Mouse (Mus musculus) E14TG2a.4 (cell line): ENCODE results near the gene Tmbim6.

Experiments used
- CTCF ChIP-seq: conservative IDR thresholded peaks from 2 replicates; pipeline ENCODE4 v1.5.1; 2014; ENCODE audit warnings: low read length
- NANOG ChIP-seq: IDR thresholded peaks from 2 replicates; pipeline ENCODE4 v1.6.1; 2014; ENCODE audit warnings: borderline replicate concordance, low read length, mixed read lengths
- POU5F1 ChIP-seq: IDR thresholded peaks from 2 replicates; pipeline ENCODE4 v1.6.1; 2014; ENCODE audit warnings: low read length, borderline replicate concordance

GRCm38 (mm10) chr15:99430394-99430793 is 37.7 kb downstream of the Tmbim6 start:
- TF ChIP-seq POU5F1 (no peak), CTCF (no peak), NANOG (no peak)
